Mouse (Mus musculus): ENCODE data around the gene Lingo4.

Gene Lingo4

GRCm38 (mm10) chr3:94388047-94388446 is 10.3 kb upstream of the Lingo4 start:
- no peak for DNase-seq

- no peak for DNase-seq
These were observed 8.9 kb upstream of the Lingo4 start for GRCm38 (mm10) chr3:94389420-94389819.

- DNase-seq = no peak
These were observed 7.3 kb upstream of the Lingo4 start for GRCm38 (mm10) chr3:94391001-94391400.

GRCm38 (mm10) chr3:94392128-94392527 is 6.2 kb upstream of the Lingo4 start:
- no peak for DNase-seq

- no peak for DNase-seq
These were observed 5.3 kb upstream of the Lingo4 start for GRCm38 (mm10) chr3:94393049-94393448.

- DNase-seq = no peak
These were observed 2.0 kb upstream of the Lingo4 start for GRCm38 (mm10) chr3:94396336-94396735.

GRCm38 (mm10) chr3:94396851-94397250 is 1.5 kb upstream of the Lingo4 start:
- DNase-seq = no peak

- peak; percentile 28 for DNase-seq
These were observed 695 bp downstream of the Lingo4 start for GRCm38 (mm10) chr3:94398943-94399481.

- DNase-seq = no peak
These were observed 1.5 kb downstream of the Lingo4 start for GRCm38 (mm10) chr3:94399663-94400310.

GRCm38 (mm10) chr3:94402451-94402850 is 4.1 kb downstream of the Lingo4 start:
- DNase-seq = no peak

- peak; percentile 23 for DNase-seq
These were observed 6.2 kb downstream of the Lingo4 start for GRCm38 (mm10) chr3:94404366-94405054.

- DNase-seq = no peak
These were observed 7.2 kb downstream of the Lingo4 start for GRCm38 (mm10) chr3:94405561-94405960.

- no peak for DNase-seq
These were observed 14.2 kb downstream of the Lingo4 start for GRCm38 (mm10) chr3:94412530-94412929.

GRCm38 (mm10) chr3:94413031-94413679 is 14.8 kb downstream of the Lingo4 start, which contains the start of gene Tdrkh:
Gene Tdrkh, plus strand, starts transcription at chr3:94413273.
- peak; percentile 96 for DNase-seq

GRCm38 (mm10) chr3:94430980-94431379 is 32.7 kb downstream of the Lingo4 start:
- no peak for DNase-seq

- DNase-seq = no peak
These were observed 36.0 kb downstream of the Lingo4 start for GRCm38 (mm10) chr3:94434305-94434704.

- DNase-seq = no peak
These were observed 38.1 kb downstream of the Lingo4 start for GRCm38 (mm10) chr3:94436420-94436819.

- DNase-seq = no peak
These were observed 42.9 kb downstream of the Lingo4 start for GRCm38 (mm10) chr3:94441182-94441581.

GRCm38 (mm10) chr3:94442951-94443596 is 44.8 kb downstream of the Lingo4 start, which contains the start of gene Mrpl9:
Gene Mrpl9, plus strand, starts transcription at chr3:94443318.
- DNase-seq = peak; percentile 98

- no peak for DNase-seq
These were observed 45.3 kb downstream of the Lingo4 start, which contains the start of gene Oaz3 for GRCm38 (mm10) chr3:94443597-94443964. Gene Oaz3, minus strand, starts transcription at chr3:94443915.

GRCm38 (mm10) chr3:94449377-94449776 is 51.1 kb downstream of the Lingo4 start:
- DNase-seq = no peak
